Mouse (Mus musculus): ENCODE measurements at regions not wholly inside any gene's neighbourhood (a gene's known extent, or its start where the extent isn't known, plus 50 kb on each side); places are given as distances from the start of the nearest gene placed in this dataset.

- no peak for DNase-seq (ENCODE audit: low read depth, low spot score)
Measured at GRCm38 (mm10) chr17:62546286-62546685, 334.8 kb downstream of the Efna5 start.

GRCm38 (mm10) chr17:62545330-62545729 lies 335.8 kb downstream of the Efna5 start:
- peak; percentile 7 for DNase-seq (ENCODE audit: low read depth, low spot score)

- no peak for DNase-seq (ENCODE audit: low read depth, low spot score)
Measured at GRCm38 (mm10) chr17:62543056-62543975, 337.8 kb downstream of the Efna5 start.

GRCm38 (mm10) chr17:62529911-62530310 lies 351.2 kb downstream of the Efna5 start:
- no peak for DNase-seq (ENCODE audit: low read depth, low spot score)

GRCm38 (mm10) chr17:62527556-62527955 lies 353.6 kb downstream of the Efna5 start:
- DNase-seq (ENCODE audit: low read depth, low spot score) = no peak

- no peak for DNase-seq (ENCODE audit: low read depth, low spot score)
Measured at GRCm38 (mm10) chr17:62513635-62514034, 367.5 kb downstream of the Efna5 start.

- no peak for DNase-seq (ENCODE audit: low read depth, low spot score)
Measured at GRCm38 (mm10) chr17:62510184-62510583, 370.9 kb downstream of the Efna5 start.

GRCm38 (mm10) chr17:62507766-62508485 lies 373.2 kb downstream of the Efna5 start:
- no peak for DNase-seq (ENCODE audit: low read depth, low spot score)

- DNase-seq (ENCODE audit: low read depth, low spot score) = no peak
Measured at GRCm38 (mm10) chr17:62504691-62505090, 376.4 kb downstream of the Efna5 start.

- DNase-seq (ENCODE audit: low read depth, low spot score) = no peak
Measured at GRCm38 (mm10) chr17:62470739-62471138, 410.4 kb downstream of the Efna5 start.

GRCm38 (mm10) chr17:62469367-62469766 lies 411.8 kb downstream of the Efna5 start:
- no peak for DNase-seq (ENCODE audit: low read depth, low spot score)

- DNase-seq (ENCODE audit: low read depth, low spot score) = no peak
Measured at GRCm38 (mm10) chr17:62468859-62469258, 412.3 kb downstream of the Efna5 start.

GRCm38 (mm10) chr17:62467072-62467471 lies 414.0 kb downstream of the Efna5 start:
- no peak for DNase-seq (ENCODE audit: low read depth, low spot score)

GRCm38 (mm10) chr17:62464994-62465393 lies 416.1 kb downstream of the Efna5 start:
- no peak for DNase-seq (ENCODE audit: low read depth, low spot score)

- DNase-seq (ENCODE audit: low read depth, low spot score) = no peak
Measured at GRCm38 (mm10) chr17:62464228-62464627, 416.9 kb downstream of the Efna5 start.

- DNase-seq (ENCODE audit: low read depth, low spot score) = no peak
Measured at GRCm38 (mm10) chr17:62461304-62462245, 419.5 kb downstream of the Efna5 start.

- DNase-seq (ENCODE audit: low read depth, low spot score) = peak; percentile 34
Measured at GRCm38 (mm10) chr17:62458964-62459363, 422.2 kb downstream of the Efna5 start.

GRCm38 (mm10) chr17:62438045-62438444 lies 443.1 kb downstream of the Efna5 start:
- no peak for DNase-seq (ENCODE audit: low read depth, low spot score)

- no peak for DNase-seq (ENCODE audit: low read depth, low spot score)
Measured at GRCm38 (mm10) chr17:62436044-62436443, 445.1 kb downstream of the Efna5 start.

- DNase-seq (ENCODE audit: low read depth, low spot score) = no peak
Measured at GRCm38 (mm10) chr17:62423476-62424385, 457.4 kb downstream of the Efna5 start.
